Mouse (Mus musculus): ENCODE data around the gene Rhag. TPM values are rescaled to one million over a fixed set of nuclear protein-coding genes. Genes with fewer than 3 reads are reported as not detected.
A peak's percentile ranks its signal among the peaks of the same experiment; 100 is the strongest.

The Rhag gene
- polyA plus RNA-seq, 1 experiment from 2014 or later: 71.2 TPM

DNA sequence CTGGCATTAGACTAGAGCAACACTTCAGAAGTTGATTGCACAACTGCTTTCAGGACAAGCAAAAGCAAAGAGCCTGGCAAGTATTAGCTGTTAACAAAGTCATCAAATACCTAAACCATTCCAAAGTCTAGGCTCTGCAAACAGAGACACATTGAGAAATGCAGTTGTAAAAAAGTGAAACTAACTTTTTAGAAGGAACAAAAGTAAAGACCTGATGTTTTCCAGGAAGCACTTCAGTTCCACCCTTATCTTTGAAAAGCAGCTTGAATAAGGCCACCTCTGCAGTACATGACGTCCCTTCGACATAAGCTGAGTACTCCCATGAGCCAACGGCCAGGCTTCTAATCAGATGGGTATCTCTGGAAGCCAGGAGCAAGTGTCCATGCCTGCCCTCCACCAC, 4.4 kb upstream of the Rhag start:
- Histone ChIP-seq H3K27ac (ENCODE audit: low read depth) (peak overlapping the region; percentile 90), H3K9me3 (ENCODE audit: low read length) (no peaks in the 10 kb centered on the region), H3K27me3 (ENCODE audit: insufficient read depth, low read length) (no peaks in the 10 kb centered on the region), H3K36me3 (replicated peaks; ENCODE audit: insufficient read depth, low read length) (no peaks in the 10 kb centered on the region), H3K4me1 (ENCODE audit: insufficient read depth) (0 out of 2 replicates have a peak, but pooled peaks cover 12% of the 10 kb centered on the region), H3K4me2 (ENCODE audit: low read depth, low read length) (peak overlapping the region; percentile 55), H3K4me3 (ENCODE audit: low read depth, low read length) (no peak overlapping the region), H3K9ac (replicated peaks) (no peak overlapping the region; the same call in 1 of the 2 replicates)
- DNase-seq (peak; percentile 60), ATAC-seq (peak; percentile 94)
- TF ChIP-seq CTCF (IDR thresholded peaks at IDR 0.05; ENCODE audit: low read depth) (no peak), EP300 (IDR thresholded peaks at IDR 0.05; ENCODE audit: low read depth) (peak; percentile 100)
- WGBS (ENCODE audit: insufficient replicate concordance): 3% methylated on average over 3 of the region's 3 CpGs

DNA sequence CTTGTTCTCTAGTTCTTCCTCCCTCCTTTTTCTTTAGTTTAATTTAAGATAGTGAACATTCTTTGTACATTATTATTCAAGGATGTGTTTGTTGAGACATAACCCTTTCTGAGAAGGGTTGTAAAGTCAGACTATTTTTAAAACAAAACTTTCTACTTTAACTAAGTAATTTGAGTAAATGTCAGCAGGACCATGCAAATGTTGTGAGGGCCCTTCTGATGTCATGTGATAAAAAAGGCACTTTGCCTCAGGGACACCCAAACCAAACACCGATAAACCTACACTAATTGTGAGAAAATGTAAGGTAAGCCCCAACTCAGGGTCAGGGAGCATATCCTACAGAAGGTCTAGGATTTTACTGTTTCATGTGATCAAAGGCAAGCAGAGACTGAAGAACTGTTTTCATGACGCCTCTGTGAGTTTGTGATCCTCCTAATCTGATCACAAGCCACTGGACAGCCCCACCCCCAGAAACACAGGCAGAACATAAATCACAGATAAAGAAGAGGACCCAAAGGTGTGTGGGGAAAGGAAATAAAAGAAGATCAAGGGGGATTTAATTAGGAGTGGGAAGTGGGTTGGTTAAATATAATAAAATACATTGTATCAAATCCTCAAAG, 3.9 kb upstream of the Rhag start, which contains the start of gene Crisp2:
TSS of gene Crisp2 (minus strand) at position 51 of the 620 bp plus-strand sequence.
- no peak for TF ChIP-seq EP300 (IDR thresholded peaks at IDR 0.05; ENCODE audit: low read depth)
- no peak for TF ChIP-seq CTCF (IDR thresholded peaks at IDR 0.05; ENCODE audit: low read depth)
- H3K4me3 ChIP-seq (ENCODE audit: low read depth, low read length): 0 out of 2 replicates have a peak within 1 kb of the TSS, but pooled peaks have one; percentile 1

DNA sequence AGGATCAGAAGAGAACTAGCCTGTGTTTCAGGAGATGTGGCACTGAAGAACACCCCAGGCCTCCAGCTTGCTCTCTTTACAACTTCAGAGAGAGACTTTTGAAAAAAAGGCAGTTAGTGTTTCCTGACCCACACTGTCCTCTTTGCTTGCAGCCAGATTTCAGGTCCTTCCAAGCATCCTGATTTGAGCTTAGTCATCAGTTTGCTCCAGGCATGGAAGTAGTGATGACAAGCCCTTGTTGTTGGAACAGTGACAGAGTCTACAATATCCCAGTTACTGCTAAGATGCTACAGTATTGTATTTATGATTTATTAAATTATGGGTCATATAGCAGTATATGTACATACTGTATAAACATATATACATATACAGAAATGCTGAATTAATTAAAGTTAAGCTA, 2.9 kb upstream of the Rhag start:
- no peaks in the 10 kb centered on the region for H3K36me3 ChIP-seq (replicated peaks; ENCODE audit: insufficient read depth, low read length)
- no peaks in the 10 kb centered on the region for H3K9me3 ChIP-seq (ENCODE audit: low read length)
- no peaks in the 10 kb centered on the region for H3K27me3 ChIP-seq (ENCODE audit: insufficient read depth, low read length)
- peak overlapping the region; percentile 68 for H3K27ac ChIP-seq (ENCODE audit: low read depth)
- H3K4me2 ChIP-seq (ENCODE audit: low read depth, low read length): no peak overlapping the region
- 0 out of 2 replicates have a peak, but pooled peaks cover 12% of the 10 kb centered on the region for H3K4me1 ChIP-seq (ENCODE audit: insufficient read depth)
- no peak overlapping the region for H3K4me3 ChIP-seq (ENCODE audit: low read depth, low read length)
- TF ChIP-seq CTCF (IDR thresholded peaks at IDR 0.05; ENCODE audit: low read depth) (no peak), EP300 (IDR thresholded peaks at IDR 0.05; ENCODE audit: low read depth) (no peak)
- ATAC-seq (no peak), DNase-seq (no peak)
- H3K9ac ChIP-seq (replicated peaks): no peak overlapping the region

More for the DNA sequence above, 3.9 kb upstream of the Rhag start, which contains the start of gene Crisp2:
- DNase-seq (no peak), ATAC-seq (peak; percentile 29)
- no peak within 1 kb of the TSS; the same call in 1 of the 2 replicates for H3K9ac ChIP-seq (replicated peaks)
- no peaks in the 10 kb centered on the region for H3K27me3 ChIP-seq (ENCODE audit: insufficient read depth, low read length)
- no peaks in the 10 kb centered on the region for H3K36me3 ChIP-seq (replicated peaks; ENCODE audit: insufficient read depth, low read length)
- 0 out of 2 replicates have a peak, but pooled peaks cover 12% of the 10 kb centered on the region for H3K4me1 ChIP-seq (ENCODE audit: insufficient read depth)
- no peaks in the 10 kb centered on the region for H3K9me3 ChIP-seq (ENCODE audit: low read length)
- H3K27ac ChIP-seq (ENCODE audit: low read depth): peak within 1 kb of the TSS; percentile 90
- H3K4me2 ChIP-seq (ENCODE audit: low read depth, low read length): peak within 1 kb of the TSS; percentile 55
- 35% methylated on average over 2 of the region's 2 CpGs for WGBS (ENCODE audit: insufficient replicate concordance)

DNA sequence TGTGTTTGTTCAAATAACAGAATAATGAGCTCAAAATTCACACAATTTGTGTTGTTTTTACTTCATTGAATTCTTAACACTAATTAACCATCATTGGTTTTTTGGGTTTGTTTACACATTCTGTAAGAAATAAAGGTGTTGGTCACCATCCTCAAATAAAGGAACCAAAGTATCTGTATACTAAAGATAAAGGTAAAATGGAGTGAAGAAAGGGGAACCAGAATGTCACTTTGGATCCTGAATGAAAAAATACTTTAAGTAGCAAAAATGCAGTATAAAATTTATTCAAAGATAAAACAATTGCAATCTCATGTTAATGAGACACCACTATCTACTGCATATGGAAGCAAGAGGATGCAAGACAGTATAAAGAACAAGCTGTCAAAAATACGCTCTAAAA, 634 bp downstream of the Rhag start:
- H3K36me3 ChIP-seq (replicated peaks; ENCODE audit: insufficient read depth, low read length): no peaks in the 10 kb centered on the region
- peak overlapping the region; percentile 13; the same call in 1 of the 2 replicates for H3K27ac ChIP-seq (ENCODE audit: low read depth)
- no peak for ATAC-seq
- H3K27me3 ChIP-seq (ENCODE audit: insufficient read depth, low read length): no peaks in the 10 kb centered on the region
- WGBS (ENCODE audit: insufficient replicate concordance): 58% methylated on average over 1 of the region's 1 CpGs
- peak overlapping the region; percentile 54 for H3K4me3 ChIP-seq (ENCODE audit: low read depth, low read length)
- no peak for DNase-seq
- no peak overlapping the region for H3K4me2 ChIP-seq (ENCODE audit: low read depth, low read length)
- H3K9me3 ChIP-seq (ENCODE audit: low read length): no peaks in the 10 kb centered on the region
- H3K4me1 ChIP-seq (ENCODE audit: insufficient read depth): 0 out of 2 replicates have a peak, but pooled peaks cover 9% of the 10 kb centered on the region
- H3K9ac ChIP-seq (replicated peaks): no peak overlapping the region
- TF ChIP-seq CTCF (IDR thresholded peaks at IDR 0.05; ENCODE audit: low read depth): no peak
- TF ChIP-seq EP300 (IDR thresholded peaks at IDR 0.05; ENCODE audit: low read depth): no peak; the same call in 1 of the 2 replicates

DNA sequence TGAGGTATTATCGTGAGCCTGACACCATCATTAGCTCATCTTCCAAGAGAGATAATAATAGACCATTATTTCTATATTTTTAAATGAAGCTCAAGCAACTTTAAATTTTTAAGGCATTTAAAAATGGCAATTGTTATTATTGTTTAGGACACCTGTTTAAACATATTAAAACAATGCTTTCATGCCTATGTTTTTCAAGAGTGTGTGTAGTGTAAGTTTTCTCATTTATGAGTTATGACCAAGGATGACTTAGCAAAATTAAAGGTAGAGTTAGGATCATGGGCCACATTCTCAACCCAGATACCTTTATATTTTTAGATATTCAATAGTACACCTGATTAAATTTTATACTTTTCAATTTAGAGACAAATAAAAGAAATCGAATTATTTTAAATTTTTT, 1.3 kb downstream of the Rhag start:
- H3K4me1 ChIP-seq (ENCODE audit: insufficient read depth): 0 out of 2 replicates have a peak, but pooled peaks cover 9% of the 10 kb centered on the region
- H3K27ac ChIP-seq (ENCODE audit: low read depth): peak overlapping the region; percentile 30; the same call in 1 of the 2 replicates
- DNase-seq (no peak), ATAC-seq (no peak)
- TF ChIP-seq CTCF (IDR thresholded peaks at IDR 0.05; ENCODE audit: low read depth) (no peak), EP300 (IDR thresholded peaks at IDR 0.05; ENCODE audit: low read depth) (no peak)
- H3K27me3 ChIP-seq (ENCODE audit: insufficient read depth, low read length): no peaks in the 10 kb centered on the region
- H3K4me3 ChIP-seq (ENCODE audit: low read depth, low read length): peak overlapping the region; percentile 54
- 49% methylated on average over 2 of the region's 2 CpGs for WGBS (ENCODE audit: insufficient replicate concordance)
- H3K36me3 ChIP-seq (replicated peaks; ENCODE audit: insufficient read depth, low read length): no peaks in the 10 kb centered on the region
- no peak overlapping the region for H3K4me2 ChIP-seq (ENCODE audit: low read depth, low read length)
- no peak overlapping the region for H3K9ac ChIP-seq (replicated peaks)
- H3K9me3 ChIP-seq (ENCODE audit: low read length): no peaks in the 10 kb centered on the region

DNA sequence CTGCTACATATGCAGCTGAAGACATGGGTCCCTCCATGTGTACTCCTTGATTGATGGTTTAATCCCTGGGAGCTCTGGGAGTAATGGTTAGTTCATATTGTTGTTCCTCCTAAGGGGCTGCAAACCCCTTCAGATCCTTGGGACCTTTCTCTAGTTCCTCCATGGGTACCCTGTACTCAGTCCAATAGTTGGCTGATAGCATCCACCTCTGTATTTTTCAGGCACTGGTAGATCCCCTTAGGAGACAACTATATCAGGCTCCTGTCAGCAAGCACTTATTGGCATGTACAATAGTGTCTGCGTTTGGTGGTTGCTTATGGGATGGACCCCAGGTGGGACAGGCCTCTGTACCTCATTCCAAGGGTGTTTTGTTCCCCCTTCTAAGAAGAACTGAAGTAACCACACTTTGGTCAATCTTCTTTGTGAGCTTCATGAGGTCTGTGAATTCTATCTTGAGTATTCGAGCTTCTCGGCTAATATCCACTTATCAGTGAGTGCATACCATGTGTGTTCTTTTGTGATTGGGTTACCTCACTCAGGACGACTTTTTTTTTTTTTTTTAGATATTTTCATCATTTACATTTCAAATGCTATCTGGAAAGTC, 6.5 kb downstream of the Rhag start:
- peak overlapping the region; percentile 31 for H3K4me3 ChIP-seq (ENCODE audit: low read depth, low read length)

More for the DNA sequence above, 6.5 kb downstream of the Rhag start:
- Histone ChIP-seq H3K27ac (ENCODE audit: low read depth) (peak overlapping the region; percentile 41; the same call in 1 of the 2 replicates), H3K27me3 (ENCODE audit: insufficient read depth, low read length) (no peaks in the 10 kb centered on the region), H3K4me1 (ENCODE audit: insufficient read depth) (peaks cover 7% of the 10 kb centered on the region; the same call in 1 of the 2 replicates), H3K36me3 (replicated peaks; ENCODE audit: insufficient read depth, low read length) (peaks cover 7% of the 10 kb centered on the region), H3K9me3 (ENCODE audit: low read length) (no peaks in the 10 kb centered on the region), H3K4me2 (ENCODE audit: low read depth, low read length) (peak overlapping the region; percentile 68), H3K9ac (replicated peaks) (peak overlapping the region; percentile 34)
- ATAC-seq (peak; percentile 60), DNase-seq (no peak)
- WGBS (ENCODE audit: insufficient replicate concordance): 48% methylated on average over 4 of the region's 4 CpGs
- TF ChIP-seq CTCF (IDR thresholded peaks at IDR 0.05; ENCODE audit: low read depth) (no peak), EP300 (IDR thresholded peaks at IDR 0.05; ENCODE audit: low read depth) (peak; percentile 74; the same call in 1 of the 2 replicates)
